8 mouse cellular contexts compared by ENCODE assay signal in genomic region chr7:132931560-132932351, GRCm38 (mm10). TPM values are rescaled to one million over a fixed set of nuclear protein-coding genes. Genes with fewer than 3 reads are reported as not detected.
DNase-seq lines count a peak whose midpoint lies in the region; ATAC-seq and TF ChIP-seq lines count a peak whose summit lies in the region.

No protein-coding gene starts in this region.

- H3K9me3 ChIP-seq in embryonic facial prominence, embryonic 11.5 days (replicated peaks; ENCODE audit: control insufficient read depth, low read length): no peaks in the 10 kb centered on the region
- H3K9me3 ChIP-seq in intestine, embryonic 16.5 days (ENCODE audit: control insufficient read depth, low read length): no peaks in the 10 kb centered on the region
- H3K9me3 ChIP-seq in midbrain, postnatal 0 days (ENCODE audit: low read length): no peaks in the 10 kb centered on the region

- under 1% methylated on average over 53 of the region's 55 CpGs for WGBS in embryonic facial prominence, embryonic 11.5 days
- WGBS in intestine, embryonic 16.5 days: under 1% methylated on average over 53 of the region's 55 CpGs
- under 1% methylated on average over 53 of the region's 55 CpGs for WGBS in liver, adult 2 months
- whole genome bisulfite sequencing in midbrain, postnatal 0 days: under 1% methylated on average over 52 of the region's 55 CpGs

- no peaks in the 10 kb centered on the region for H3K27me3 ChIP-seq in embryonic facial prominence, embryonic 11.5 days (ENCODE audit: control insufficient read depth, insufficient read depth, low read length)
- H3K27me3 ChIP-seq in intestine, embryonic 16.5 days (replicated peaks; ENCODE audit: control insufficient read depth, insufficient read depth, low read length): no peaks in the 10 kb centered on the region
- no peaks in the 10 kb centered on the region for H3K27me3 ChIP-seq in liver, adult 2 months (ENCODE audit: control insufficient read depth, insufficient read depth, low read length)
- H3K27me3 ChIP-seq in midbrain, postnatal 0 days (ENCODE audit: insufficient read depth, low read length): no peaks in the 10 kb centered on the region

- H3K36me3 ChIP-seq in embryonic facial prominence, embryonic 11.5 days (replicated peaks; ENCODE audit: control insufficient read depth, insufficient read depth, low read depth, low read length): no peaks in the 10 kb centered on the region
- no peaks in the 10 kb centered on the region for H3K36me3 ChIP-seq in intestine, embryonic 16.5 days (ENCODE audit: control insufficient read depth, insufficient read depth, low read length)
- no peaks in the 10 kb centered on the region for H3K36me3 ChIP-seq in liver, adult 2 months (ENCODE audit: control insufficient read depth, insufficient read depth, low read length)
- H3K36me3 ChIP-seq in midbrain, postnatal 0 days (ENCODE audit: insufficient read depth, low read length): no peaks in the 10 kb centered on the region

- peak overlapping the region; percentile 93 for H3K27ac ChIP-seq in embryonic facial prominence, embryonic 11.5 days (replicated peaks; ENCODE audit: low read depth, low read length)
- peak overlapping the region; percentile 98 for H3K27ac ChIP-seq in intestine, embryonic 16.5 days (ENCODE audit: low read length)
- peak overlapping the region; percentile 95 for H3K27ac ChIP-seq in liver, adult 2 months (replicated peaks; ENCODE audit: insufficient read depth, low read depth, low read length)
- H3K27ac ChIP-seq in midbrain, postnatal 0 days (ENCODE audit: low read depth, low read length): peak overlapping the region; percentile 99

- ATAC-seq in embryonic facial prominence, embryonic 11.5 days (replicated peaks; ENCODE audit: insufficient number of reproducible peaks, low FRiP score, low TSS enrichment, low read depth): 0 out of 2 replicates have a peak, but pooled peaks have one; percentile 4
- peak; percentile 53 for ATAC-seq in granulocyte monocyte progenitor cell, adult 5-6 weeks (replicated peaks; ENCODE audit: poor library complexity, severe bottlenecking)
- 0 out of 2 replicates have a peak, but pooled peaks have one; percentile 0 for ATAC-seq in intestine, embryonic 16.5 days
- ATAC-seq in midbrain, postnatal 0 days (ENCODE audit: low FRiP score): peak; percentile 39; the same call in 1 of the 2 replicates

- H3K4me3 ChIP-seq in embryonic facial prominence, embryonic 11.5 days (ENCODE audit: low read depth, low read length): peak overlapping the region; percentile 99
- peak overlapping the region; percentile 86 for H3K4me3 ChIP-seq in intestine, embryonic 16.5 days (ENCODE audit: low read length)
- H3K4me3 ChIP-seq in liver, adult 2 months (ENCODE audit: insufficient read depth, low read depth, low read length): peak overlapping the region; percentile 68
- peak overlapping the region; percentile 95 for H3K4me3 ChIP-seq in midbrain, postnatal 0 days (ENCODE audit: low read depth, low read length)

- H3K79me2 ChIP-seq in liver, adult 2 months (ENCODE audit: control insufficient read depth, insufficient read depth, low read length): peaks cover 6% of the 10 kb centered on the region; the same call in 1 of the 2 replicates

- peak overlapping the region; percentile 94 for H3K9ac ChIP-seq in embryonic facial prominence, embryonic 11.5 days (replicated peaks; ENCODE audit: low read length)
- peak overlapping the region; percentile 91 for H3K9ac ChIP-seq in intestine, embryonic 16.5 days (ENCODE audit: low read depth, low read length)
- H3K9ac ChIP-seq in liver, adult 2 months (ENCODE audit: low read depth, low read length): peak overlapping the region; percentile 97
- H3K9ac ChIP-seq in midbrain, postnatal 0 days (replicated peaks; ENCODE audit: low read length, poor library complexity, severe bottlenecking): peak overlapping the region; percentile 95

- peak overlapping the region; percentile 56 for H3K4me2 ChIP-seq in embryonic facial prominence, embryonic 11.5 days (ENCODE audit: low read depth, low read length)
- H3K4me2 ChIP-seq in intestine, embryonic 16.5 days (ENCODE audit: low read depth, low read length): peak overlapping the region; percentile 67
- H3K4me2 ChIP-seq in midbrain, postnatal 0 days (ENCODE audit: low read depth, low read length, poor library complexity, severe bottlenecking): peak overlapping the region; percentile 58

- TF ChIP-seq CTCF in liver, adult 2 months (IDR thresholded peaks at IDR 0.05; ENCODE audit: low read depth, low read length): no peak
- TF ChIP-seq CTCF in midbrain, postnatal 0 days (IDR thresholded peaks at IDR 0.05): no peak

- H3K4me1 ChIP-seq in embryonic facial prominence, embryonic 11.5 days (ENCODE audit: control insufficient read depth, insufficient read depth, low read length): no peaks in the 10 kb centered on the region
- peaks cover 4% of the 10 kb centered on the region for H3K4me1 ChIP-seq in intestine, embryonic 16.5 days (ENCODE audit: control insufficient read depth, insufficient read depth, low read length)
- H3K4me1 ChIP-seq in liver, adult 2 months (ENCODE audit: control insufficient read depth, insufficient read depth, low read length): peaks cover 11% of the 10 kb centered on the region; the same call in 1 of the 2 replicates
- no peaks in the 10 kb centered on the region for H3K4me1 ChIP-seq in midbrain, postnatal 0 days (ENCODE audit: insufficient read depth, low read length)

- no peak for TF ChIP-seq POLR2A in liver, adult 2 months (IDR thresholded peaks at IDR 0.05; ENCODE audit: extremely low read depth, insufficient read depth, low read length)

- DNase-seq in 3134 (ENCODE audit: extremely low read depth, insufficient read length, low spot score) (peak; percentile 54), adipocyte (ENCODE audit: low spot score) (peak; percentile 70)
- DNase-seq in embryonic facial prominence, embryonic 11.5 days (ENCODE audit: low spot score): peak; percentile 50
- peak; percentile 57 for DNase-seq in liver, adult 2 months (ENCODE audit: extremely low read depth, low read depth, low spot score)
- peak; percentile 24 for DNase-seq in midbrain, postnatal 0 days (ENCODE audit: low spot score)
- DNase-seq in spleen, postnatal 14 days (ENCODE audit: low spot score in 2 of 2): peak; percentile 9 to 37

RNA-seq across cellular contexts. Expression of gene Zranb1, which starts 0.8 kb away (rescaled TPM):
- 17.4 and 19.2 TPM in 2 replicates for polyA plus RNA-seq in embryonic facial prominence, embryonic 11.5 days (2014; fragmentation: Nextera tagmentation; extraction: Ambion mirVana)
- 18.8 and 21.6 TPM in 2 replicates for total RNA-seq in granulocyte monocyte progenitor cell, adult 5-6 weeks (2014; fragmentation: Nextera tagmentation)
- total RNA-seq in granulocyte monocyte progenitor cell, adult 5-6 weeks (2017): 46.8 and 70.1 TPM in 2 replicates
- 5.7 and 6.3 TPM in 2 replicates for polyA plus RNA-seq in intestine, embryonic 16.5 days (2015; fragmentation: Nextera tagmentation; extraction: Ambion mirVana)
- 41.1 and 42.4 TPM in 2 replicates for total RNA-seq in liver, adult 2 months (2014; rRNA removed)
- 8.1 and 9.8 TPM in 2 replicates for polyA plus RNA-seq in liver, adult 2 months (2012; rRNA removed)
- total RNA-seq in midbrain, postnatal 0 days (2014; rRNA removed): 45.1 and 64.6 TPM in 2 replicates
- polyA plus RNA-seq in midbrain, postnatal 0 days (2015; fragmentation: Nextera tagmentation; extraction: Ambion mirVana): 26.6 and 28.2 TPM in 2 replicates

Comparison
In these comparisons a context has a peak if more than half of its experiments do, and no peak if none do; other contexts are left out.
1. Peak in every context shown above with its lines: DNase-seq, ATAC-seq, H3K4me3 ChIP-seq and H3K27ac ChIP-seq.
2. ATAC-seq: peak in every context shown above with its lines; median percentile 53 in granulocyte monocyte progenitor cell, adult 5-6 weeks; 39 in midbrain, postnatal 0 days; 4 in embryonic facial prominence, embryonic 11.5 days; 0 in intestine, embryonic 16.5 days.